Mouse (Mus musculus) neural tube, embryonic 14.5 days (tissue): ENCODE measurements around the gene Prdx1. TPM values are rescaled to one million over a fixed set of nuclear protein-coding genes. Genes with fewer than 3 reads are reported as not detected.
"Not testable (repeated sequence)": the region's sequence is repeated elsewhere in the genome, so short reads cannot be mapped to it uniquely, and the experiment has no call there.

Experiments
- ATAC-seq: fragments of 200-750 bp; cut with Nextera tagmentation; 2 replicates; pipeline ENCODE4 v1.8.0; 2017; ENCODE audit warnings: low read depth, mild to moderate bottlenecking, moderate TSS enrichment, moderate library complexity
- H3K27ac ChIP-seq: fragments of 300-500 bp; sonication (generic); 2 replicates; pipeline ENCODE4 v1.5.1; 2014; ENCODE audit warnings: low read depth, mild to moderate bottlenecking, control low read depth, low read length, moderate library complexity, mixed read lengths
- H3K27me3 ChIP-seq: fragments of 300-500 bp; sonication (generic); 2 replicates; pipeline ENCODE4 v1.6.1; 2014; ENCODE audit warnings: low read length; ENCODE audit not compliant: control insufficient read depth, insufficient read depth
- H3K36me3 ChIP-seq: fragments of 300-500 bp; sonication (generic); 2 replicates; pipeline ENCODE4 v1.6.1; 2014; ENCODE audit warnings: low read length, mixed read lengths; ENCODE audit not compliant: control insufficient read depth, insufficient read depth
- H3K4me1 ChIP-seq: fragments of 300-500 bp; sonication (generic); 2 replicates; pipeline ENCODE4 v1.6.1; 2014; ENCODE audit warnings: low read length; ENCODE audit not compliant: control insufficient read depth, insufficient read depth
- H3K4me2 ChIP-seq: fragments of 300-500 bp; sonication (generic); 2 replicates; pipeline ENCODE4 v1.6.1; 2014; ENCODE audit warnings: mild to moderate bottlenecking, low read depth, low read length, control low read depth
- H3K4me3 ChIP-seq: fragments of 300-500 bp; sonication (generic); 2 replicates; pipeline ENCODE4 v1.5.1; 2014; ENCODE audit warnings: low read depth, low read length, control low read depth, mixed read lengths
- H3K9ac ChIP-seq: fragments of 300-500 bp; sonication (generic); replicated peaks from 2 replicates; pipeline ENCODE4 v1.6.1; 2014; ENCODE audit warnings: low read depth, mild to moderate bottlenecking, control low read depth, low read length, mixed read lengths
- H3K9me3 ChIP-seq: fragments of 300-500 bp; sonication (generic); 2 replicates; pipeline ENCODE4 v1.6.1; 2016; ENCODE audit warnings: low read length; ENCODE audit not compliant: control insufficient read depth
- WGBS: fragments of 180-500 bp; shearing (Covaris S2); extraction: QIAGEN DNeasy Blood & Tissue Kit; methylation state at CpG from one replicate; pipeline ENCODE4 v1.1.7; 2014; 5-methylcytosine and 5-hydroxymethylcytosine counted together
- polyA plus RNA-seq: library from polyadenylated mRNA; unstranded; fragments of >200 nt; fragmentation: Nextera tagmentation; extraction: Ambion mirVana; gene quantifications from 2 replicates; pipeline ENCODE4 v1.2.1, GENCODE M21; 2014

Gene Prdx1
- polyA plus RNA-seq, 1 experiment from 2014 or later, result 311 TPM

GRCm38 (mm10) chr4:116669291-116669690 lies 16.1 kb upstream of the Prdx1 start:
- no peak overlapping the region for H3K4me2 ChIP-seq
- H3K4me3 ChIP-seq, result no peak overlapping the region
- no peaks in the 10 kb centered on the region for H3K9me3 ChIP-seq
- H3K27me3 ChIP-seq, result no peaks in the 10 kb centered on the region
- no peaks in the 10 kb centered on the region for H3K4me1 ChIP-seq
- no peak for ATAC-seq
- no peak overlapping the region for H3K27ac ChIP-seq
- no peaks in the 10 kb centered on the region for H3K36me3 ChIP-seq
- no peak overlapping the region for H3K9ac ChIP-seq
- WGBS, result 50% methylated on average over 2 of the region's 2 CpGs

GRCm38 (mm10) chr4:116672785-116673184 lies 12.6 kb upstream of the Prdx1 start:
- no peaks in the 10 kb centered on the region for H3K27me3 ChIP-seq
- no peak overlapping the region for H3K9ac ChIP-seq
- H3K36me3 ChIP-seq, result no peaks in the 10 kb centered on the region
- no peaks in the 10 kb centered on the region for H3K9me3 ChIP-seq
- 82% methylated on average over 2 of the region's 2 CpGs for WGBS
- no peak overlapping the region for H3K4me2 ChIP-seq
- ATAC-seq, result no peak
- no peak overlapping the region for H3K27ac ChIP-seq
- H3K4me1 ChIP-seq, result no peaks in the 10 kb centered on the region
- no peak overlapping the region for H3K4me3 ChIP-seq

GRCm38 (mm10) chr4:116674761-116675160 lies 10.6 kb upstream of the Prdx1 start:
- not testable (repeated sequence) for H3K9ac ChIP-seq, H3K27me3 ChIP-seq, H3K4me3 ChIP-seq, H3K27ac ChIP-seq, H3K36me3 ChIP-seq, H3K4me2 ChIP-seq, H3K4me1 ChIP-seq, ATAC-seq, H3K9me3 ChIP-seq
- 94% methylated on average over 6 of the region's 6 CpGs for WGBS

- Histone ChIP-seq H3K27ac (no peak overlapping the region), H3K4me1 (no peaks in the 10 kb centered on the region), H3K36me3 (no peaks in the 10 kb centered on the region), H3K4me3 (no peak overlapping the region), H3K9me3 (no peaks in the 10 kb centered on the region), H3K4me2 (no peak overlapping the region), H3K27me3 (no peaks in the 10 kb centered on the region), H3K9ac (no peak overlapping the region)
- ATAC-seq, result no peak
- 82% methylated on average over 3 of the region's 3 CpGs for WGBS
Observed at GRCm38 (mm10) chr4:116676027-116676426, 9.3 kb upstream of the Prdx1 start.

- WGBS, result 86% methylated on average over 1 of the region's 1 CpGs
- no peak for ATAC-seq
Observed at GRCm38 (mm10) chr4:116677808-116678207, 7.5 kb upstream of the Prdx1 start.

GRCm38 (mm10) chr4:116679141-116679540 lies 6.2 kb upstream of the Prdx1 start:
- ATAC-seq, result no peak
- Histone ChIP-seq H3K27ac (no peak overlapping the region), H3K4me3 (no peak overlapping the region), H3K27me3 (no peaks in the 10 kb centered on the region), H3K4me1 (no peaks in the 10 kb centered on the region), H3K9ac (no peak overlapping the region), H3K36me3 (no peaks in the 10 kb centered on the region), H3K4me2 (no peak overlapping the region), H3K9me3 (no peaks in the 10 kb centered on the region)
- 80% methylated on average over 5 of the region's 5 CpGs for WGBS

More at GRCm38 (mm10) chr4:116677808-116678207, 7.5 kb upstream of the Prdx1 start:
- H3K4me3 ChIP-seq, result no peak overlapping the region
- no peak overlapping the region for H3K27ac ChIP-seq
- H3K9ac ChIP-seq, result no peak overlapping the region
- H3K36me3 ChIP-seq, result no peaks in the 10 kb centered on the region
- H3K27me3 ChIP-seq, result no peaks in the 10 kb centered on the region
- H3K4me2 ChIP-seq, result no peak overlapping the region
- H3K4me1 ChIP-seq, result no peaks in the 10 kb centered on the region
- no peaks in the 10 kb centered on the region for H3K9me3 ChIP-seq

- not testable (repeated sequence) for H3K4me2 ChIP-seq, H3K9me3 ChIP-seq, H3K36me3 ChIP-seq, H3K27ac ChIP-seq, H3K27me3 ChIP-seq, H3K4me1 ChIP-seq, ATAC-seq, H3K9ac ChIP-seq, H3K4me3 ChIP-seq
- 96% methylated on average over 4 of the region's 4 CpGs for WGBS
Observed at GRCm38 (mm10) chr4:116680521-116680920, 4.8 kb upstream of the Prdx1 start.

GRCm38 (mm10) chr4:116683957-116684356 lies 1.4 kb upstream of the Prdx1 start:
- Histone ChIP-seq H3K27ac (no peak overlapping the region), H3K36me3 (no peaks in the 10 kb centered on the region), H3K27me3 (no peaks in the 10 kb centered on the region), H3K9me3 (no peaks in the 10 kb centered on the region), H3K4me3 (no peak overlapping the region), H3K4me2 (no peak overlapping the region), H3K9ac (no peak overlapping the region), H3K4me1 (no peaks in the 10 kb centered on the region)
- ATAC-seq, result no peak
- 93% methylated on average over 4 of the region's 4 CpGs for WGBS

- Histone ChIP-seq H3K4me2 (peak overlapping the region; percentile 59), H3K4me1 (no peaks in the 10 kb centered on the region), H3K27ac (no peak overlapping the region; the same call in 1 of the 2 replicates), H3K9me3 (no peaks in the 10 kb centered on the region), H3K27me3 (no peaks in the 10 kb centered on the region), H3K4me3 (no peak overlapping the region), H3K9ac (no peak overlapping the region), H3K36me3 (no peaks in the 10 kb centered on the region)
- no peak for ATAC-seq
- 83% methylated on average over 2 of the region's 2 CpGs for WGBS
Observed at GRCm38 (mm10) chr4:116684665-116685064, 679 bp upstream of the Prdx1 start.

- ATAC-seq, result no peak
- Histone ChIP-seq H3K27me3 (no peaks in the 10 kb centered on the region), H3K4me1 (no peaks in the 10 kb centered on the region), H3K9me3 (no peaks in the 10 kb centered on the region), H3K9ac (no peak overlapping the region), H3K4me2 (peak overlapping the region; percentile 59), H3K27ac (no peak overlapping the region), H3K4me3 (peak overlapping the region; percentile 56), H3K36me3 (no peaks in the 10 kb centered on the region)
- WGBS, result 33% methylated on average over 1 of the region's 1 CpGs
Observed at GRCm38 (mm10) chr4:116687041-116687440, 1.7 kb downstream of the Prdx1 start.
